Mouse (Mus musculus): ENCODE measurements at regions not wholly inside any gene's neighbourhood (a gene's known extent, or its start where the extent isn't known, plus 50 kb on each side); places are given as distances from the start of the nearest gene placed in this dataset.
"Not testable (repeated sequence)": the region's sequence is repeated elsewhere in the genome, so short reads cannot be mapped to it uniquely, and the experiment has no call there.

DNA sequence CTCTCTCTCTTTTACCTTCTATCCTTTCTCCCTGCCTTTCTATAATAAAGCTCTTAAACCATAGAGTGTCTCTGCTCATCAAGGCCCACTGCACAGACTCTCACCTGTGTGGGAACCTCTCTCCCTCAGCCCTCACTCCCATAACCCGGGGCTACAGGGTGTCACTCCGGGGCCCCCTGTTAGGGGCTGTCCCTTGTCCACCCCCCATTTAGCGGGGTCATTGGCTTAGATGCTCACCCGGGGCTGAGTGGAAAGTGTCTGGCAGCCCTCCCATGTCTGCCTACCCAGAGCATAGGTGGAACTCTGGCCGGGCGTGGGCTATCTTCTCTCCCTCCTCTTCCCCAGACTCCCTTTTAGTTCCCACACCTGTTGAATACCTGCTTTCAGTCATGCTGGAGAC, 116.4 kb downstream of the Zfp993 start:
- WGBS: 75% methylated on average over 6 of the region's 6 CpGs
- not testable (repeated sequence) for H3K4me3 ChIP-seq; H3K36me3 ChIP-seq; H3K27me3 ChIP-seq (ENCODE audit: insufficient read depth, poor library complexity, severe bottlenecking); H3K27ac ChIP-seq; H3K4me1 ChIP-seq
- peak; percentile 75 for DNase-seq (ENCODE audit: low spot score)
- peaks cover 36% of the 10 kb centered on the region for H3K9me3 ChIP-seq

DNA sequence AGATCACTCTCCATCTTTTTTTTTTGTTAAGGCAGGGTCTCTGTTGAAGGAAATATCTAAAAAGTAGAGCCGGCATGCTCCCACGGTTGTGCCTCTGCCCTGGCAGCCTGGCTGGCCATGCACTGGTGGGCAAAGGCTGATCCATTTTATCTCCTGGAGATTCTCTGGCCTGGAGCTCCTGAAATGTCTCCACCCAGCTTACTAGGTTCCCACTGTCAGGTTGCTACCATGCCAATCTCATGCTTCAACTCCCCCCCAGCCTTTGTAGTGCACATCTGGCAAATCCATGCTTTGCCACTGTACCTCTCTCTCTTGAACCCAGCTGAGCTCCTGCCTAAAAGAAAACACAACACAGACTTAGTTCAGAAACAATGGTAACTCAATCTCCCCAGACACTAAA, 129.0 kb downstream of the Zfp993 start:
- peaks cover 35% of the 10 kb centered on the region for H3K9me3 ChIP-seq
- not testable (repeated sequence) for H3K27ac ChIP-seq; H3K4me1 ChIP-seq; H3K36me3 ChIP-seq; H3K4me3 ChIP-seq; H3K27me3 ChIP-seq (ENCODE audit: insufficient read depth, poor library complexity, severe bottlenecking)
- 88% methylated on average over 2 of the region's 2 CpGs for WGBS
- DNase-seq (ENCODE audit: low spot score): peak; percentile 77

DNA sequence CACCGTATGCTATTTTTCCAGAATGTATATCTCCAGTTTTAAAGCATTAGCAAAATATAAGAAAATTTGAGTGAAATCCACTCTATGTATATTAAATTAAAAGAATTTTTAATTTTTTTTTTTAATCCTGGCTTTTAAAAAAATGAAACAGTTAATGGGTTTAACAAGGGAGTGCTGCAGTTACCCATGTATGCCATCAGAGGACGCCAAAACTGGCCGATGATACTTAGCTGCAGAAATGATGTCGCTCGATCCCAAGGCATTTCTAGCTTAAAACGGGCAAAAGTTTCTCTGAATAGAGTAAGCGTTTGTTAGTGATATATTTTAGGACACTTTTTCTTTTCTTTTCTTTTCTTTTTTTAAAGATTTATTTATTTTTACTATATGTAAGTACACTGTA, 129.9 kb downstream of the Zfp993 start:
- not testable (repeated sequence) for H3K27me3 ChIP-seq (ENCODE audit: insufficient read depth, poor library complexity, severe bottlenecking); H3K4me1 ChIP-seq; H3K27ac ChIP-seq; H3K36me3 ChIP-seq; H3K4me3 ChIP-seq
- peak; percentile 72 for DNase-seq (ENCODE audit: low spot score)
- 78% methylated on average over 7 of the region's 7 CpGs for WGBS
- peaks cover 29% of the 10 kb centered on the region for H3K9me3 ChIP-seq

DNA sequence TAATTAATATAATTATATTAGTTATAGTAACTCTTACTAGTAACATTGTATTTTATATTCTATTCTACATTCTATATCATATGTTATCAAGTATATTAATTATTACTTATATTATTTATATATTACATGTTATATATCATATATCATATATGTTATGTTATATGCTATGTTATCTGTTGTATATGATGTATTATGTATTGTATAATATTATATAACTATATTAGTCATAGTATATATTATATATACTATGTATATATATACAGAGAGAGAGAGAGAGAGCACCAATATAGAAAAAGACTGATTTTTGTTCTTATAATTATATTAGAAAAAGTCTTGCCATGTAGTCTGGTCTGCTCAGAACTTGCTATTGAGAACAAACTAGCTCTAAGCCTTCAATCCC, 133.0 kb downstream of the Zfp993 start:
- DNase-seq (ENCODE audit: low spot score); H3K4me1 ChIP-seq; H3K27me3 ChIP-seq (ENCODE audit: insufficient read depth, poor library complexity, severe bottlenecking); H3K4me3 ChIP-seq; H3K36me3 ChIP-seq; H3K27ac ChIP-seq: not testable (repeated sequence)
- peaks cover 26% of the 10 kb centered on the region for H3K9me3 ChIP-seq

Data from heart, embryonic 10.5 days (tissue).